Mouse (Mus musculus) liver, postnatal 0 days (tissue): ENCODE data around the gene Dock6. TPM values are rescaled to one million over a fixed set of nuclear protein-coding genes. Genes with fewer than 3 reads are reported as not detected.

Source experiments
- ATAC-seq: fragments of 200-750 bp; cut with Nextera tagmentation; 2 replicates; pipeline ENCODE4 v1.8.0; 2017; ENCODE audit warnings: mild to moderate bottlenecking, moderate library complexity
- DNase-seq: peaks from one replicate; pipeline ENCODE4 v3.0.0-alpha.2; 2016
- H3K27ac ChIP-seq: fragments of 300-500 bp; sonication (generic); 2 replicates; pipeline ENCODE4 v1.5.1; 2014; ENCODE audit warnings: antibody characterized with exemption, moderate library complexity, mild to moderate bottlenecking, low read depth
- H3K27me3 ChIP-seq: fragments of 300-500 bp; sonication (generic); 2 replicates; pipeline ENCODE4 v1.6.1; 2014; ENCODE audit warnings: low read length, control low read depth, mixed read lengths; ENCODE audit not compliant: insufficient read depth
- H3K36me3 ChIP-seq: fragments of 300-500 bp; sonication (generic); replicated peaks from 2 replicates; pipeline ENCODE4 v1.6.1; 2014; ENCODE audit warnings: mild to moderate bottlenecking, control low read depth, low read length, moderate library complexity, mixed read lengths; ENCODE audit not compliant: insufficient read depth
- H3K4me1 ChIP-seq: fragments of 300-500 bp; sonication (generic); 2 replicates; pipeline ENCODE4 v1.6.1; 2014; ENCODE audit warnings: antibody characterized with exemption, mild to moderate bottlenecking, control low read depth; ENCODE audit not compliant: insufficient read depth
- H3K4me2 ChIP-seq: fragments of 300-500 bp; sonication (generic); 2 replicates; pipeline ENCODE4 v1.6.1; 2014; ENCODE audit warnings: low read depth, mild to moderate bottlenecking, low read length, moderate library complexity, mixed read lengths
- H3K4me3 ChIP-seq: fragments of 300-500 bp; sonication (generic); 2 replicates; pipeline ENCODE4 v1.5.1; 2014; ENCODE audit warnings: low read depth, low read length
- H3K9ac ChIP-seq: fragments of 300-500 bp; sonication (generic); replicated peaks from 2 replicates; pipeline ENCODE4 v1.6.1; 2014; ENCODE audit warnings: mild to moderate bottlenecking, moderate library complexity
- H3K9me3 ChIP-seq: fragments of 300-500 bp; sonication (generic); 2 replicates; pipeline ENCODE4 v1.6.1; 2016; ENCODE audit warnings: mild to moderate bottlenecking, control low read depth, low read length, mixed read lengths
- CTCF ChIP-seq: sonication (generic); IDR thresholded peaks from 2 replicates; pipeline ENCODE4 v1.5.1; 2016; ENCODE audit warnings: antibody characterized with exemption, low read depth
- EP300 ChIP-seq: IDR thresholded peaks from 2 replicates; pipeline ENCODE4 v1.6.1; 2016; ENCODE audit warnings: antibody characterized with exemption, low read depth, mild to moderate bottlenecking
- WGBS: fragments of 180-500 bp; shearing (Covaris S2); extraction: QIAGEN DNeasy Blood & Tissue Kit; methylation state at CpG from one replicate; pipeline ENCODE4 v1.1.7; 2014; ENCODE audit not compliant: insufficient replicate concordance; 5-methylcytosine and 5-hydroxymethylcytosine counted together
- polyA plus RNA-seq: library from polyadenylated mRNA; unstranded; fragments of >200 nt; fragmentation: Nextera tagmentation; extraction: Ambion mirVana; gene quantifications from 2 replicates; pipeline ENCODE4 v1.2.1, GENCODE M21; 2015

Gene Dock6
- polyA plus RNA-seq, 1 experiment from 2014 or later, result 4.1 TPM

GRCm38 (mm10) chr9:21808561-21808960, 43.9 kb downstream of the Dock6 start:
- 0 out of 2 replicates have a peak, but pooled peaks cover 2% of the 10 kb centered on the region for H3K36me3 ChIP-seq
- peaks cover 19% of the 10 kb centered on the region; the same call in 1 of the 2 replicates for H3K4me1 ChIP-seq
- no peak overlapping the region for H3K4me2 ChIP-seq
- no peaks in the 10 kb centered on the region for H3K9me3 ChIP-seq
- no peaks in the 10 kb centered on the region for H3K27me3 ChIP-seq
- ATAC-seq (no peak), DNase-seq (peak; percentile 56)
- H3K4me3 ChIP-seq, result no peak overlapping the region
- H3K27ac ChIP-seq, result no peak overlapping the region; the same call in 1 of the 2 replicates
- no peak overlapping the region for H3K9ac ChIP-seq
- 53% methylated on average over 3 of the region's 3 CpGs for WGBS
- TF ChIP-seq EP300, result no peak
- peak; percentile 58 for TF ChIP-seq CTCF

GRCm38 (mm10) chr9:21806976-21807375, 45.5 kb downstream of the Dock6 start:
- TF ChIP-seq EP300, result no peak
- peak; percentile 10; the same call in 1 of the 2 replicates for TF ChIP-seq CTCF
- ATAC-seq, result peak; percentile 52
- 68% methylated on average over 11 of the region's 11 CpGs for WGBS
- no peak overlapping the region for H3K4me3 ChIP-seq
- H3K9me3 ChIP-seq, result no peaks in the 10 kb centered on the region
- H3K4me1 ChIP-seq, result peaks cover 19% of the 10 kb centered on the region; the same call in 1 of the 2 replicates
- peak overlapping the region; percentile 90 for H3K27ac ChIP-seq
- no peaks in the 10 kb centered on the region for H3K36me3 ChIP-seq
- H3K27me3 ChIP-seq, result no peaks in the 10 kb centered on the region
- no peak overlapping the region for H3K4me2 ChIP-seq
- DNase-seq, result no peak
- H3K9ac ChIP-seq, result no peak overlapping the region

DNA sequence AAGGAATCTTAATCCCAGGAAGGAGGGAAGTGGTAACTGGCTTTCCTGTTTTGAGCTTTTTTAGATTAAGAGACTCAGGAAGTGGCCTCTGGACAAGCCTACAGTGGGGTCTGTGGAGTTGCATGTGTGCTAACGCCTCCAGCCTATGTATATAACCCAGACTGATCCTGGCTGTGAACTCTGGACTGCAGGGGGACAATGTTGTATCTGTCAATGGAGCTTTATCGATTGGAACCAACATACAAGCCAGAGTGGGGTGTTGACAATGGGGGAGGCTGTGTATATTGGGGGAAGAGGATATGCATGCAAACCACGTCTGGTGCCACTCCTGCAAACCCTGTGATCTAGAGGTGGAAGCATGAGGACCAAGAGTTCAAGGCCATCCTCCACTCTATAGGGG, 46.1 kb downstream of the Dock6 start:
- peak; percentile 46 for DNase-seq

GRCm38 (mm10) chr9:21803986-21804644, 48.3 kb downstream of the Dock6 start:
- peak; percentile 43 for ATAC-seq
- Histone ChIP-seq H3K27ac (no peak overlapping the region), H3K9ac (no peak overlapping the region), H3K9me3 (no peaks in the 10 kb centered on the region), H3K4me1 (peaks cover 19% of the 10 kb centered on the region; the same call in 1 of the 2 replicates), H3K4me3 (no peak overlapping the region), H3K36me3 (no peaks in the 10 kb centered on the region), H3K27me3 (no peaks in the 10 kb centered on the region), H3K4me2 (no peak overlapping the region)
- 36% methylated on average over 13 of the region's 13 CpGs for WGBS
- no peak for TF ChIP-seq EP300
- peak; percentile 96 for TF ChIP-seq CTCF
- DNase-seq, result peak; percentile 87

More for the DNA sequence above, 46.1 kb downstream of the Dock6 start:
- ATAC-seq, result peak; percentile 87
- Histone ChIP-seq H3K4me3 (no peak overlapping the region), H3K27ac (peak overlapping the region; percentile 90), H3K9me3 (no peaks in the 10 kb centered on the region), H3K4me2 (no peak overlapping the region), H3K27me3 (no peaks in the 10 kb centered on the region), H3K4me1 (peaks cover 19% of the 10 kb centered on the region; the same call in 1 of the 2 replicates), H3K9ac (no peak overlapping the region), H3K36me3 (no peaks in the 10 kb centered on the region)
- peak; percentile 74 for TF ChIP-seq EP300
- no peak for TF ChIP-seq CTCF
- WGBS, result 15% methylated on average over 3 of the region's 3 CpGs

DNA sequence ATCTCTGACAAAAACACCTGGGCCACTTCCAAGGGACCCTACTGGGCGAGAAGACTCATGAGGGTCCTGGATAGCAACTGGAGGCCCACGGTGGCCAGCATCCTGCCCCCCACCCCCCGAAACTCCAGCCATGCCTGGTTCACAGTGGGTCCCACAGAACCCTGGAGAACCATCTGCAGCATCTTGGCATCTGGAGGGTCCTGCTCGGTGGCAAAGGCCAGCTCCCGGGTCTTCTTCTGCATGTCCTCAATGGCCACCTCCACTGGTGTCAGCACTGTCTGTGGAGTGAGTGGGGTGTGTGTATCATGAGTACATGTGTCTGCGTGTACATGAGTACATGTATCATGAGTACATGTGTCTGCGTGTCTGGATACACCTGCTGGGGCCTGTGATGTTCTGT, 50.8 kb downstream of the Dock6 start:
- no peak for TF ChIP-seq CTCF
- TF ChIP-seq EP300, result no peak
- Histone ChIP-seq H3K27me3 (no peaks in the 10 kb centered on the region), H3K9me3 (no peaks in the 10 kb centered on the region), H3K4me1 (peaks cover 25% of the 10 kb centered on the region; the same call in 1 of the 2 replicates), H3K4me2 (no peak overlapping the region), H3K4me3 (no peak overlapping the region), H3K27ac (no peak overlapping the region), H3K36me3 (no peaks in the 10 kb centered on the region), H3K9ac (no peak overlapping the region)
- WGBS, result 81% methylated on average over 7 of the region's 7 CpGs
- DNase-seq, result no peak
- ATAC-seq, result no peak

DNA sequence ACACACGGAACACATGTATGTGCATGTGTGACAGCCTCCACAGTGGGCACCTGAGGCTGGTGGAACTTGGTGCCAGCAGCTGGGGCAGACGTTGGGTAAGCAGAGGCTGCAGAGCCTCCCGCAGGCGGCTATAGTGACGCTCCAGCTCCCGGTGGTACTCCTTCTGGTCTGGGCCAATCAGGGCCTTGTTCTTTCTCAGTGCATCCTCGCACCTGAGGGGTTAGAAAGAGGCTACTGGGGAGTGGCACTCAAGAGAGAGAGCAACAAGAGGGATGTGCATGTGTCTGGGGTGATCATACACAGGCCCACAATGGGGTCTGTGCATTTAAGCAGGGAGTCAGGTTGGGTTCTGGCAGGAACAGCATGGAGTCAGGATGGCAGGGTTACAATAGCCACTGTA, 51.3 kb downstream of the Dock6 start:
- ATAC-seq, result no peak

More for the DNA sequence above, 51.3 kb downstream of the Dock6 start:
- no peak for DNase-seq
- TF ChIP-seq EP300 (no peak), CTCF (no peak)
- Histone ChIP-seq H3K4me3 (no peak overlapping the region), H3K27me3 (no peaks in the 10 kb centered on the region), H3K4me1 (peaks cover 29% of the 10 kb centered on the region; the same call in 1 of the 2 replicates), H3K27ac (no peak overlapping the region), H3K9me3 (no peaks in the 10 kb centered on the region), H3K4me2 (no peak overlapping the region), H3K9ac (no peak overlapping the region), H3K36me3 (no peaks in the 10 kb centered on the region)
- 83% methylated on average over 7 of the region's 7 CpGs for WGBS
